Mouse (Mus musculus) liver, postnatal 0 days (tissue): ENCODE results near the gene Med6. TPM values are rescaled to one million over a fixed set of nuclear protein-coding genes. Genes with fewer than 3 reads are reported as not detected.
A peak's percentile ranks its signal among the peaks of the same experiment; 100 is the strongest.

Source experiments
- ATAC-seq: fragments of 200-750 bp; cut with Nextera tagmentation; 2 replicates; pipeline ENCODE4 v1.8.0; 2017; ENCODE audit warnings: mild to moderate bottlenecking, moderate library complexity
- DNase-seq: peaks from one replicate; pipeline ENCODE4 v3.0.0-alpha.2; 2016
- H3K27ac ChIP-seq: fragments of 300-500 bp; sonication (generic); 2 replicates; pipeline ENCODE4 v1.5.1; 2014; ENCODE audit warnings: antibody characterized with exemption, moderate library complexity, mild to moderate bottlenecking, low read depth
- H3K27me3 ChIP-seq: fragments of 300-500 bp; sonication (generic); 2 replicates; pipeline ENCODE4 v1.6.1; 2014; ENCODE audit warnings: low read length, control low read depth, mixed read lengths; ENCODE audit not compliant: insufficient read depth
- H3K36me3 ChIP-seq: fragments of 300-500 bp; sonication (generic); replicated peaks from 2 replicates; pipeline ENCODE4 v1.6.1; 2014; ENCODE audit warnings: mild to moderate bottlenecking, control low read depth, low read length, moderate library complexity, mixed read lengths; ENCODE audit not compliant: insufficient read depth
- H3K4me1 ChIP-seq: fragments of 300-500 bp; sonication (generic); 2 replicates; pipeline ENCODE4 v1.6.1; 2014; ENCODE audit warnings: antibody characterized with exemption, mild to moderate bottlenecking, control low read depth; ENCODE audit not compliant: insufficient read depth
- H3K4me2 ChIP-seq: fragments of 300-500 bp; sonication (generic); 2 replicates; pipeline ENCODE4 v1.6.1; 2014; ENCODE audit warnings: low read depth, mild to moderate bottlenecking, low read length, moderate library complexity, mixed read lengths
- H3K4me3 ChIP-seq: fragments of 300-500 bp; sonication (generic); 2 replicates; pipeline ENCODE4 v1.5.1; 2014; ENCODE audit warnings: low read depth, low read length
- H3K9ac ChIP-seq: fragments of 300-500 bp; sonication (generic); replicated peaks from 2 replicates; pipeline ENCODE4 v1.6.1; 2014; ENCODE audit warnings: mild to moderate bottlenecking, moderate library complexity
- H3K9me3 ChIP-seq: fragments of 300-500 bp; sonication (generic); 2 replicates; pipeline ENCODE4 v1.6.1; 2016; ENCODE audit warnings: mild to moderate bottlenecking, control low read depth, low read length, mixed read lengths
- CTCF ChIP-seq: sonication (generic); IDR thresholded peaks from 2 replicates; pipeline ENCODE4 v1.5.1; 2016; ENCODE audit warnings: antibody characterized with exemption, low read depth
- EP300 ChIP-seq: IDR thresholded peaks from 2 replicates; pipeline ENCODE4 v1.6.1; 2016; ENCODE audit warnings: antibody characterized with exemption, low read depth, mild to moderate bottlenecking
- WGBS: fragments of 180-500 bp; shearing (Covaris S2); extraction: QIAGEN DNeasy Blood & Tissue Kit; methylation state at CpG from one replicate; pipeline ENCODE4 v1.1.7; 2014; ENCODE audit not compliant: insufficient replicate concordance; 5-methylcytosine and 5-hydroxymethylcytosine counted together
- polyA plus RNA-seq: library from polyadenylated mRNA; unstranded; fragments of >200 nt; fragmentation: Nextera tagmentation; extraction: Ambion mirVana; gene quantifications from 2 replicates; pipeline ENCODE4 v1.2.1, GENCODE M21; 2015

The Med6 gene
- polyA plus RNA-seq, 1 experiment from 2014 or later: 22.8 TPM

- ATAC-seq: no peak
- TF ChIP-seq EP300 (no peak), CTCF (peak; percentile 86)
Measured at GRCm38 (mm10) chr12:81619302-81619701, 24.5 kb upstream of the Med6 start.

GRCm38 (mm10) chr12:81616980-81617379 lies 22.2 kb upstream of the Med6 start:
- WGBS: 26% methylated on average over 7 of the region's 7 CpGs
- ATAC-seq (no peak), DNase-seq (no peak)
- H3K4me2 ChIP-seq: no peak overlapping the region
- H3K36me3 ChIP-seq: no peaks in the 10 kb centered on the region
- H3K9me3 ChIP-seq: no peaks in the 10 kb centered on the region
- H3K4me1 ChIP-seq: no peaks in the 10 kb centered on the region
- H3K9ac ChIP-seq: no peak overlapping the region
- H3K27ac ChIP-seq: no peak overlapping the region
- H3K27me3 ChIP-seq: no peaks in the 10 kb centered on the region
- H3K4me3 ChIP-seq: no peak overlapping the region
- no peak for TF ChIP-seq EP300
- TF ChIP-seq CTCF: no peak

More at GRCm38 (mm10) chr12:81619302-81619701, 24.5 kb upstream of the Med6 start:
- Histone ChIP-seq H3K27me3 (no peaks in the 10 kb centered on the region), H3K9ac (no peak overlapping the region), H3K9me3 (no peaks in the 10 kb centered on the region), H3K36me3 (no peaks in the 10 kb centered on the region), H3K4me1 (no peaks in the 10 kb centered on the region), H3K4me2 (no peak overlapping the region), H3K27ac (no peak overlapping the region), H3K4me3 (no peak overlapping the region)
- 13% methylated on average over 5 of the region's 5 CpGs for WGBS
- DNase-seq: peak; percentile 66

- Histone ChIP-seq H3K27me3 (no peaks in the 10 kb centered on the region), H3K9ac (no peak overlapping the region), H3K4me3 (no peak overlapping the region), H3K4me2 (no peak overlapping the region), H3K27ac (no peak overlapping the region), H3K36me3 (no peaks in the 10 kb centered on the region), H3K9me3 (no peaks in the 10 kb centered on the region), H3K4me1 (no peaks in the 10 kb centered on the region)
- ATAC-seq (no peak), DNase-seq (no peak)
- TF ChIP-seq EP300 (no peak), CTCF (no peak)
- WGBS: 78% methylated on average over 6 of the region's 6 CpGs
Measured at GRCm38 (mm10) chr12:81615807-81616206, 21.0 kb upstream of the Med6 start.

GRCm38 (mm10) chr12:81609445-81609844 lies 14.6 kb upstream of the Med6 start:
- no peak overlapping the region for H3K9ac ChIP-seq
- H3K4me1 ChIP-seq: no peaks in the 10 kb centered on the region

GRCm38 (mm10) chr12:81604995-81605784 lies 10.4 kb upstream of the Med6 start:
- H3K27me3 ChIP-seq: 0 out of 2 replicates have a peak, but pooled peaks cover 3% of the 10 kb centered on the region
- TF ChIP-seq EP300 (no peak), CTCF (no peak)
- no peak overlapping the region for H3K9ac ChIP-seq
- ATAC-seq (no peak), DNase-seq (no peak)
- H3K4me3 ChIP-seq: no peak overlapping the region
- H3K36me3 ChIP-seq: no peaks in the 10 kb centered on the region
- H3K4me1 ChIP-seq: no peaks in the 10 kb centered on the region
- H3K27ac ChIP-seq: no peak overlapping the region
- H3K9me3 ChIP-seq: no peaks in the 10 kb centered on the region
- WGBS: 59% methylated on average over 5 of the region's 5 CpGs
- H3K4me2 ChIP-seq: no peak overlapping the region

More at GRCm38 (mm10) chr12:81609445-81609844, 14.6 kb upstream of the Med6 start:
- H3K27me3 ChIP-seq: 0 out of 2 replicates have a peak, but pooled peaks cover 3% of the 10 kb centered on the region
- H3K27ac ChIP-seq: no peak overlapping the region
- H3K9me3 ChIP-seq: no peaks in the 10 kb centered on the region
- no peaks in the 10 kb centered on the region for H3K36me3 ChIP-seq
- ATAC-seq: no peak
- no peak for TF ChIP-seq EP300
- no peak for TF ChIP-seq CTCF
- no peak for DNase-seq
- no peak overlapping the region for H3K4me3 ChIP-seq
- H3K4me2 ChIP-seq: no peak overlapping the region

GRCm38 (mm10) chr12:81596547-81597262 lies 1.9 kb upstream of the Med6 start:
- ATAC-seq (no peak), DNase-seq (no peak)
- Histone ChIP-seq H3K27ac (peak overlapping the region; percentile 48; the same call in 1 of the 2 replicates), H3K4me1 (peaks cover 11% of the 10 kb centered on the region), H3K4me2 (no peak overlapping the region), H3K9ac (no peak overlapping the region), H3K27me3 (no peaks in the 10 kb centered on the region), H3K36me3 (no peaks in the 10 kb centered on the region), H3K9me3 (no peaks in the 10 kb centered on the region), H3K4me3 (no peak overlapping the region)
- TF ChIP-seq CTCF (no peak), EP300 (peak; percentile 17; the same call in 1 of the 2 replicates)
- WGBS: 59% methylated on average over 8 of the region's 8 CpGs
